Mouse (Mus musculus) heart, embryonic 12.5 days (tissue): Measurements from ENCODE around the gene Tmem273. TPM values are rescaled to one million over a fixed set of nuclear protein-coding genes. Genes with fewer than 3 reads are reported as not detected.
A peak's percentile ranks its signal among the peaks of the same experiment; 100 is the strongest.

Source experiments
- ATAC-seq: fragments of 200-750 bp; cut with Nextera tagmentation; 2 replicates; pipeline ENCODE4 v1.8.0; 2017; ENCODE audit warnings: moderate TSS enrichment, moderate library complexity; ENCODE audit not compliant: insufficient number of reproducible peaks, low FRiP score
- H3K27ac ChIP-seq: fragments of 300-500 bp; sonication (generic); 2 replicates; pipeline ENCODE4 v1.5.1; 2016; ENCODE audit warnings: mild to moderate bottlenecking, moderate library complexity; ENCODE audit not compliant: poor library complexity, severe bottlenecking
- H3K27me3 ChIP-seq: fragments of 300-500 bp; sonication (generic); replicated peaks from 2 replicates; pipeline ENCODE4 v1.6.1; 2016; ENCODE audit warnings: mild to moderate bottlenecking, moderate library complexity
- H3K36me3 ChIP-seq: fragments of 300-500 bp; sonication (generic); 2 replicates; pipeline ENCODE4 v1.6.1; 2016; ENCODE audit warnings: mild to moderate bottlenecking, moderate library complexity
- H3K4me1 ChIP-seq: fragments of 300-500 bp; sonication (generic); replicated peaks from 2 replicates; pipeline ENCODE4 v1.6.1; 2016; ENCODE audit warnings: mild to moderate bottlenecking
- H3K4me2 ChIP-seq: fragments of 300-500 bp; sonication (generic); 2 replicates; pipeline ENCODE4 v1.6.1; 2016; ENCODE audit warnings: mild to moderate bottlenecking, moderate library complexity
- H3K4me3 ChIP-seq: fragments of 300-500 bp; sonication (generic); 2 replicates; pipeline ENCODE4 v1.5.1; 2016; ENCODE audit warnings: mild to moderate bottlenecking
- H3K9ac ChIP-seq: fragments of 300-500 bp; sonication (generic); 2 replicates; pipeline ENCODE4 v1.6.1; 2016; ENCODE audit warnings: mild to moderate bottlenecking, moderate library complexity
- H3K9me3 ChIP-seq: fragments of 300-500 bp; sonication (generic); replicated peaks from 2 replicates; pipeline ENCODE4 v1.6.1; 2016; ENCODE audit warnings: mild to moderate bottlenecking, moderate library complexity
- WGBS: fragments of 180-500 bp; shearing (Covaris S2); methylation state at CpG from one replicate; pipeline ENCODE4 v1.1.7; 2016; 5-methylcytosine and 5-hydroxymethylcytosine counted together
- polyA plus RNA-seq: library from polyadenylated mRNA; unstranded; fragments of >200 nt; fragmentation: Nextera tagmentation; extraction: Ambion mirVana; gene quantifications from 2 replicates; pipeline ENCODE4 v1.2.1, GENCODE M21; 2016

The Tmem273 gene
- polyA plus RNA-seq = 0.21 and 0.92 TPM in 2 replicates

DNA sequence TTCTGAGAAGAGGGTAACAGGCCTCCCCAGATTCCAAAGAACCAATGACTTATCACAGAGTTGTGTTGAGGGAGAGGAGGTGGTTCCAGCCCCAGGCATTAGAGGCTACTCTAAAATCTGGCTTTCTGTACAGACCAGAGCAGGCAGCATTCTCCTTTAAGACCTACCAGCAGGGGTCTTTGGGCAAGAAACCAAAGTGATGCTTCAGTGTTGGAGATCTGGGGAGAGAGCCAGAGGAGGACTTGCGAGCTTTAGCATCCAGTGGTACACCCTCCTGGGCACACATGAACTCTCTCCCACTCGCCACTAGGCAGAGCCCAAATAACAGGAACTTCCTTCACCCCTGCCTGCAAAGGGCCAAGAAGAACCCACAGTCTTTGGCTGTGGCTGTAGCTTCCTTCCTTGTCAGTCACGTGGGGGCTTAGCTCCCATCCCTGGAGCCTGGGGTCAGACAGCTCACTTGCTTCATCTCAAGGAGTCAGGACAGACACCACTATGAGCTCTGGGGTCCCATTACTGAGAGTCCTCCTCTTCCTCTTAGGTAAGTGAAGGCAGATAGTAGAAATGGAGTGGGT is at the start of gene Tmem273:
Gene Tmem273 (plus strand): TSS at position 408 of the 575 bp plus-strand sequence.
- H3K4me3 ChIP-seq = no peak within 1 kb of the TSS
- no peak within 1 kb of the TSS for H3K4me2 ChIP-seq
- H3K27ac ChIP-seq = no peak within 1 kb of the TSS
- 66% methylated on average over 3 of the region's 3 CpGs for WGBS
- H3K9ac ChIP-seq = no peak within 1 kb of the TSS
- peaks cover 18% of the 10 kb centered on the region for H3K4me1 ChIP-seq
- no peak for ATAC-seq
- no peaks in the 10 kb centered on the region for H3K27me3 ChIP-seq
- H3K9me3 ChIP-seq = no peaks in the 10 kb centered on the region
- H3K36me3 ChIP-seq = no peaks in the 10 kb centered on the region

DNA sequence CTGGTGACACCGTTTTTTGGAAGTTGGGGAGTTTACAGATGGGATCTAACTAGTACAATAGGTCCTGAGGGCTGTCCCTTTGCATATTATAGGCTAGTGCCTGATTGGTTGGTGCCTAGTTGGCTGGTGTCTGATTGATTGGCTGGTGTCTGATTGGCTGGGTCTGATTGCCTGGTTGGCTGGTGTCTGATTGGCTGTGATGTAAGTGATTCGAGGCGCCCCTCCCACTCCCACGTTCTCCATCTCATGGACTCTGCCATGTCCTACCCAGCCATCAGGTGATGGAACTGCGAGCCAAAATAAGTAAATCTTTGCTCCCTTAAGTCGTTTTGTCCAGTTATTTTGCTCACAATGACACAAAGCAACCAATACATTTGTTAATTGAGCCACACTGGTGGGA is 49.2 kb upstream of the Tmem273 start:
- 0 out of 2 replicates have a peak, but pooled peaks cover 5% of the 10 kb centered on the region for H3K4me1 ChIP-seq
- 82% methylated on average over 6 of the region's 6 CpGs for WGBS
- no peak overlapping the region for H3K4me3 ChIP-seq
- no peak overlapping the region for H3K9ac ChIP-seq
- peaks cover 12% of the 10 kb centered on the region for H3K9me3 ChIP-seq
- H3K27ac ChIP-seq = no peak overlapping the region
- H3K36me3 ChIP-seq = no peaks in the 10 kb centered on the region
- no peaks in the 10 kb centered on the region for H3K27me3 ChIP-seq
- H3K4me2 ChIP-seq = no peak overlapping the region
- ATAC-seq = no peak

DNA sequence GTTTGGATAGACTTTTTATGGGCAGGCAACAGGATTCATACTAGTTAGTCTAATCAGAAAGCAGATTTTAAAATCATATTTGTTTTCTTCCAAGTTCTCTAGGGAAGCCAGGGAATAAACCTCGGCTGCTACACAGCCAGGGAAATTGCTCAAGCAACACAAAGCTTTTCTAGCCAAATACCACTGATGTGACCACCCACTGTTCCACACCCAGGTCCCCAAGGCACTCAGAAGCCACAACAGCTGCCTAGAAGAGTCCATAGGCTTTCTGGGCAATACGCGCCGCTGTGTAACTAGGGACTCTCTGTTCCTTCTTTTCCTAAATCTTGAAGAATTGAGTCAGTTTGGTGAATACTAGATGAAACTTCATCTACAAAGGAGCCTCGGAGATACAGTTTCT is 47.2 kb upstream of the Tmem273 start:
- no peak overlapping the region for H3K4me2 ChIP-seq
- H3K4me3 ChIP-seq = no peak overlapping the region
- WGBS = 89% methylated on average over 5 of the region's 5 CpGs
- no peak for ATAC-seq
- no peak overlapping the region for H3K9ac ChIP-seq
- no peaks in the 10 kb centered on the region for H3K27me3 ChIP-seq
- 0 out of 2 replicates have a peak, but pooled peaks cover 5% of the 10 kb centered on the region for H3K4me1 ChIP-seq
- no peaks in the 10 kb centered on the region for H3K36me3 ChIP-seq
- no peak overlapping the region for H3K27ac ChIP-seq
- peaks cover 12% of the 10 kb centered on the region for H3K9me3 ChIP-seq

DNA sequence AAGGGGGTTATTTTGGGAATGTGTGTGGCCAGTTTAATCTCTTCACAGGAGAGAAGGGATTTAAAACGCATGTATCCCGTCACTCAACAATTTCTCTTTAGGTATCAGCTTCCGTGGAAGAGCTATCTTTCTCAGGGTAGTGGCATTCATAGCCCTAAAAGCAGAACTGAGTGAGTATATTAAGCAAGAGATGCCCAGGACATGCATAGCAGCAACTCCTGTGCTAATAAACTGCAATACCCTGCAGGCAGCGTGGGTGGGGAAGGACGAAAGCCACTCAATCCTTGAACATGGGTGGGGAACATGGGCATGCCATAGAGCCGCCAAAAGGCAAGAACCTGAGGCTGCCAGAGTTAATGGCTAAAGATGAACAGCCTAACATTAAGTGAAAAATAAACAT is 37.2 kb upstream of the Tmem273 start:
- H3K27me3 ChIP-seq = peaks cover 5% of the 10 kb centered on the region; the same call in 1 of the 2 replicates
- ATAC-seq = no peak
- WGBS = 24% methylated on average over 6 of the region's 6 CpGs
- peak overlapping the region; percentile 64 for H3K27ac ChIP-seq
- H3K4me2 ChIP-seq = peak overlapping the region; percentile 39
- H3K4me1 ChIP-seq = peaks cover 20% of the 10 kb centered on the region
- H3K9ac ChIP-seq = no peak overlapping the region
- no peaks in the 10 kb centered on the region for H3K9me3 ChIP-seq
- no peaks in the 10 kb centered on the region for H3K36me3 ChIP-seq
- no peak overlapping the region for H3K4me3 ChIP-seq

DNA sequence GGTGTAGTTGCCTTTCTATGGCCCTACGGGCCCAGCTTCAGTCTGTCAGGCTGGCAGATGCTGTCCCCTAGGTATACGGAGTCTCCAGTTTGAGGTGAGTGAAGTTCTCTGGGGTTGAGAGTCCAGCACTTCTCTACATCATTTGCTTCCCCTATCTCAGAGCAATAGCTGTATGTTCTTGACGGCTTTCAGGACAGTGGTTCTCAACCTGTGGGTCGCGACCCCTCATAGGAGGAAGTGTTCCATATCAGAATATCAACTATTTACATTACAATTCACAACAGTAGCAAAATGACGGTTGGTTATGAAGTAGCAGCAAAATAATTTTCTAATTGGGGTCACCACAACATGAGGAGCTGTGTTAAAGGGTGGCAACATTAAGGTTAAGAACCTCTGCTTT is 35.0 kb upstream of the Tmem273 start:
- H3K4me1 ChIP-seq = peaks cover 20% of the 10 kb centered on the region
- peaks cover 5% of the 10 kb centered on the region; the same call in 1 of the 2 replicates for H3K27me3 ChIP-seq
- ATAC-seq = no peak

DNA sequence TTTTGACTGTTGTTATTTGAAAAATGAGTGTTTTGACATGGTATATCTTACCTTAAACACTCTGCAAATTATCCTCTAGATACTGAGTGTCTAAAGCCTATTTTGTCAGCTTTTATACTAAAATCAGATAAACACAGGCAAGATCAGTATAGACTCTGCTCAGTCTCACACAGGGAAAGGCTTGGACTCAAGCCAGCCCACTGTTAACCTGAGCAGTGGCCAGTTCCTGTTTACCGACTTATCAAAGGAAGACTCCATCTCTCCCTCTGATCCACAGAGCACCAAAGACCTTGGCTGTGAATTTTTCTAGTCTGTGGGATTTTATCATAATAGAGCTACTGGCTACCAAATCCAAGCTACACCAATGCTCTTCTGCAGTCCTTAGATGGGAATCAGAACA is 31.5 kb upstream of the Tmem273 start:
- 50% methylated on average over 1 of the region's 1 CpGs for WGBS
- Histone ChIP-seq H3K4me2 (no peak overlapping the region), H3K9ac (no peak overlapping the region), H3K36me3 (no peaks in the 10 kb centered on the region), H3K9me3 (no peaks in the 10 kb centered on the region), H3K27ac (no peak overlapping the region), H3K4me1 (peaks cover 12% of the 10 kb centered on the region), H3K4me3 (no peak overlapping the region), H3K27me3 (peaks cover 5% of the 10 kb centered on the region; the same call in 1 of the 2 replicates)
- no peak for ATAC-seq

More for the DNA sequence above, 35.0 kb upstream of the Tmem273 start:
- no peak overlapping the region for H3K4me3 ChIP-seq
- H3K9me3 ChIP-seq = no peaks in the 10 kb centered on the region
- no peak overlapping the region for H3K4me2 ChIP-seq
- no peaks in the 10 kb centered on the region for H3K36me3 ChIP-seq
- no peak overlapping the region for H3K9ac ChIP-seq
- WGBS = 81% methylated on average over 6 of the region's 6 CpGs
- H3K27ac ChIP-seq = 0 out of 2 replicates have a peak overlapping the region, but pooled peaks have one; percentile 6

DNA sequence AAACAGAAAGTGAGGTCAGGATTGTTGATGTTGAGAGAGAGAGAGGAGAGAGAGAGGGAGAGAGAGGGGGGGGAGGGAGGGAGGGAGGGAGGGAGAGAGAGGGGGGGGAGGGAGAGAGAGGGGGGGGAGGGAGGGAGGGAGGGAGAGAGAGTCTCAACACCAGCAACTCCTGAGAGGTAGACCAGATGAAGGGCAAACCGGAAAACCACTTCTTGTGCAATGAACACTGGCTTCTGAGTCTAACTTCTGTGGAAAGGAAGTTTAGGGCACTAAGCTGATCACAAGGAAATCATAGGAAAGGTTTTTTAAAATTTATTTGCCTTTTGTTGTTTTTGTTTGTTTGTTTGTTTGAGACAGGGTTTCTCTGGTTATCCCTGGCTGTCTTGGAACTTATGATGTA is 23.6 kb upstream of the Tmem273 start:
- Histone ChIP-seq H3K9ac (no peak overlapping the region), H3K36me3 (no peaks in the 10 kb centered on the region), H3K4me3 (no peak overlapping the region), H3K4me2 (no peak overlapping the region), H3K9me3 (no peaks in the 10 kb centered on the region), H3K27me3 (no peaks in the 10 kb centered on the region), H3K4me1 (no peaks in the 10 kb centered on the region), H3K27ac (no peak overlapping the region)
- 56% methylated on average over 1 of the region's 1 CpGs for WGBS
- ATAC-seq = no peak

DNA sequence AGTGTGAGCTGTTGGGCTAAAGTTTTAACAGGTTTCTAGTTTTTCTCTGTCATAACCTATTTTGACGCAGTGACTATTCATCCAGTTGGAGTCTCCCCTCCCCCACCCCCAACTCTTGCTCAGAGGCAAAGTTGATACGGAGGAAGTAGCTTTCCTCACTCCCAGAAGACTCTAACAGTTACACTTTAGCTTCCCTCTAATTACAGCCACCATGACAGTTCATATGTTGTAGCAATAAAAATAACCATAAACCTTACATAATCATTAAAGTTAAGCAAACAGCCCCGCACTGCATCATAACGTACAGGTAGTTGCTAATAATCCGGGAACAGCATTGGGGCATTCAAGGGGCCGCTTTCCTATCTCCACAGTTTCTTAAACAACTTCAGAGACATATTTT is 15.2 kb upstream of the Tmem273 start:
- Histone ChIP-seq H3K9ac (no peak overlapping the region), H3K9me3 (no peaks in the 10 kb centered on the region), H3K36me3 (no peaks in the 10 kb centered on the region), H3K4me1 (no peaks in the 10 kb centered on the region), H3K4me3 (no peak overlapping the region), H3K4me2 (no peak overlapping the region), H3K27me3 (no peaks in the 10 kb centered on the region), H3K27ac (no peak overlapping the region)
- WGBS = 75% methylated on average over 6 of the region's 6 CpGs
- ATAC-seq = no peak

DNA sequence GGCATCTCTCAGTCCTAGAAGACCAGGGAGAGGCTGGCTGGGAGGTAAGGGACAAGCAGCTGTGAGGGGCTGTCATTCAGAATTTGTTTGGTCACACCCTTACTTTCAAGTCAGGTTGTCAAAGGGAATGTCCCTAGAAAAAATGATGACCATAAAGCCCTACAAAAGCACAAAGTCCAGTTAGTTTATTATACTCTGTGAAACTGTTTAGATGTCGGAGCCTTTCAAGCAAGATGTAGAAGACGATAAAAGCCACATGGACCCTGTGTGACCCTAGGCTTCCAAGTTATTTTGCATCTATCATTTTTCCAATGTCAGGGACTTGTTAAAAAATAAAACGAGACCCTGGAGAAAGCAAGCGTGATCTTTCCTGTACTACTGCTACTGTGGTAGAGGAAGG is 13.7 kb upstream of the Tmem273 start:
- Histone ChIP-seq H3K27ac (no peak overlapping the region), H3K27me3 (no peaks in the 10 kb centered on the region), H3K9me3 (no peaks in the 10 kb centered on the region), H3K36me3 (no peaks in the 10 kb centered on the region), H3K4me1 (no peaks in the 10 kb centered on the region), H3K9ac (no peak overlapping the region), H3K4me3 (no peak overlapping the region), H3K4me2 (no peak overlapping the region)
- ATAC-seq = no peak
- 86% methylated on average over 4 of the region's 4 CpGs for WGBS

DNA sequence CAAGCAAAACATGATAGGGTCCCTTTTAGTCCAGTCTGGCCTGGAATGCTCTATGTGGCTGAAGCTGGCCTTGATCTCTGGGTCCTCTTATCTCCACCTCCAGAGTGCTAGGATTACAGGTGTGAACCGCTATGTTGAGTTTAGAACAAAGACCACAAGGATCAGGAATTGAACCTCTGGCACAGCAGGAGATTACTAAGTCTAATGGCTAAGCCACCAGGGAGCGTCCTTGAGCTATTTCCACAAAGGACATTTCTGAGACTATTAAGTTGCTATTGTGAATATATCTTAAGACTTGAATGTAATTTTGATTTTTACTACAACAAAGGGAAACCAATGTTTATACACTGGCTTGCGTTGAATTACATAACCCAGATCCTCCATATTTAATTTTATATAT is 13.0 kb upstream of the Tmem273 start:
- WGBS = 47% methylated on average over 3 of the region's 3 CpGs
- ATAC-seq = no peak
- Histone ChIP-seq H3K4me1 (no peaks in the 10 kb centered on the region), H3K27ac (no peak overlapping the region), H3K36me3 (no peaks in the 10 kb centered on the region), H3K9me3 (no peaks in the 10 kb centered on the region), H3K27me3 (no peaks in the 10 kb centered on the region), H3K9ac (no peak overlapping the region), H3K4me2 (no peak overlapping the region), H3K4me3 (no peak overlapping the region)

DNA sequence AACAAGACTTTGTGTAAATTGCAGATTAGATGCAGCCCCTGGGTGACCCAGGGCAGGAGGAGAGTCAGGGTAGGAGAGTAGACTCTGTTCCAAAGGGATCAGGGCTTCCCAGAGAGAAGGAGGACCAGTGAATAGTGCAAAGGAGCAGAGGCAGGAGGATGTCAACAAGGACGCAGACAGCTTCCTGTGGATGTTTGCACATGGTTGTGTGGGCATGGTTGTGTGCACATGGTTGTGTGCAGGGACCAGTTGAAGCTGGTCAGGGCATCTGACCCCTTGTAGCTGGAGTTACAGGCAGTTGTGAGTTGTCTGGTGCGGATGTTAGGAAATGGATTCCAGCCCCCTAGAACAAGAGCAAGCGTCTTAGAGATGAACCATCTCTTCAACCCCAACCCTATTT is 12.3 kb upstream of the Tmem273 start:
- 88% methylated on average over 3 of the region's 3 CpGs for WGBS
- Histone ChIP-seq H3K9me3 (no peaks in the 10 kb centered on the region), H3K27me3 (no peaks in the 10 kb centered on the region), H3K9ac (no peak overlapping the region), H3K27ac (no peak overlapping the region), H3K36me3 (no peaks in the 10 kb centered on the region), H3K4me2 (no peak overlapping the region), H3K4me1 (no peaks in the 10 kb centered on the region), H3K4me3 (no peak overlapping the region)
- no peak for ATAC-seq

DNA sequence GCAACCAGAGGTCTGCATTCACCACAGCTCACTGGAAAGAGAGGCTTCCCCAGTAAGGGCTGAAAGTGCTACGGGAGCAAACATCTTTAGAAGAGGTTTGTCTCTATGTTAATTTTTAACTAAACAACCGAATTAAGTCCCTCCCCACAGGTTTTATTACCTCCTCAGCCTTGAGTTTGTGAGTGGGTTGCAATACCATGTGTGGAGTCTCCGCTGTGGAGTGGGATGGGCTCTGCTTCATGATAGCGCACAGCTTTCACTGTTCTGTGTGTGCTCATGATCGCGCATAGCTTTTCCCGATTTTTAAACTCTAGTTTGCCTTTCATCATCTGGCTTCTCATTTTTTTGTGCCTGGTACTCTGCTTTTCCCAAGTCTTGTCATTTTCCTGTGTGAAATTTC is 9.7 kb upstream of the Tmem273 start:
- Histone ChIP-seq H3K27ac (no peak overlapping the region), H3K4me2 (no peak overlapping the region), H3K9me3 (no peaks in the 10 kb centered on the region), H3K36me3 (no peaks in the 10 kb centered on the region), H3K4me1 (no peaks in the 10 kb centered on the region), H3K27me3 (no peaks in the 10 kb centered on the region), H3K9ac (no peak overlapping the region), H3K4me3 (no peak overlapping the region)
- ATAC-seq = no peak
- 82% methylated on average over 7 of the region's 7 CpGs for WGBS
